Mouse (Mus musculus) frontal cortex, postnatal 10 days (tissue): ENCODE data around the gene Gclc.
A peak's percentile ranks its signal among the peaks of the same experiment; 100 is the strongest.

Experiments used
- DNase-seq, 2 experiments: peaks; one replicate each; pipeline ENCODE4 v3.0.0; 2022; ENCODE audit warnings: low spot score in 2 of 2, mixed read lengths in 1 of 2

Gene Gclc

DNA sequence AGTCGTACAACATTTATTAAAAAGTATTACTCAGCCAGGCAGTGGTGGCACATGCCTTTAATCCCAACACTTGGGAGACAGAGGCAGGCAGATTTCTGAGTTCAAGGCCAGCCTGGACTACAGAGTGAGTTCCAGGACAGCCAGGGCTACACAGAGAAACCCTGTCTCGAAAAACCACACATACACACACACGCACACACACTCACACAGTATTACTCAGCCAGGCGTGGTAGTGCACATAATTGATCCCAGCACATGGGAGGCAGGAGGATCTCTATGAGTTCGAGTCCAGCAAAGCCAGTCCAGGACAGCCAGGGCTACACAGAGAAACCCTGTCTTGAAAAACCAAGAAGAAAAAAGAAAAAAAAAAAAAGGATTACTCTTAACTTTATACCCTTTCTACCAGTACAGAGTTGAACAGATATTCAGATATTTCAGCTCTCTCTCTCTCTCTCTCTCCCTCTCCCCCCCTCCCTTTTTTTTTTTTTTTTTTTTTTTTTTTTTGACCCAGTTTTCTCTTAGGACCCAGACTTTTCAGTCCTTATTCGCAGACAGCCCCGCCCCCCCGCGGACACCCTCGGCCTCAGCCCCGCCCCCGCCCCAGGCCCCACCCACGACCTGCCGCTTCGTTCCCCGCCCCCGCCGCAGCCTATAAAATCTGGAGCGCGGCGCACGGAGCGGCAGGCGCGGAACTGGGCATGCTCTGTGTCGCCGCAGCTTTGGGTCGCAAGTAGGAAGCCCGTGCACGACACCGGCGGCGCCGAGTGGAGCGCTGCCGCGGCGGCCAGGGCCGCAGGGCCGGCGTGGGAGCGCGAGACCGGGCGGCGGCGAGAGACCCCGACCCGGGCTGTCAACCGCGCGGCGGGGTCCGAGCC is at the start of gene Gclc:
Gene Gclc (plus strand): TSS at position 683 of the 875 bp plus-strand sequence.
- DNase-seq: peak; percentile 80 to 88

DNA sequence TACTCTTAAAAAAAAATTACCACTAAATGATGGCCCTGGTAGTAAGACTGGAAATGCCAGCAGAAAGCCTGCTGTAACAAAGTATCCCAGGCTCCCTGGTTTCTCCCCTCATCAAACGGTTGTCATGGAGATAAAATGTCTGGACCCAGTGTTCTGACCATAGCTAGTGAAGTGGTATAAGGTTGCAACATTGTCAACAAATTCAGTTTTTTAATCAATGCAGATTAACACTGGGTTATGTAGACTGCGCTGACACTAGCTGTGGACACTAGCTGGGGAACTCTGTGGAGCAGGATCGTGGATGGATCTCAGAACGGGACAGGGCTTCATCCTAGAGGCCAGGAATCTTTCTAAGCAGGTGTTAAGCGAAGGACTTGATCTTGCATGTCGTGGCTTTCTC is 47.8 kb upstream of the Gclc start:
- no peak for DNase-seq

DNA sequence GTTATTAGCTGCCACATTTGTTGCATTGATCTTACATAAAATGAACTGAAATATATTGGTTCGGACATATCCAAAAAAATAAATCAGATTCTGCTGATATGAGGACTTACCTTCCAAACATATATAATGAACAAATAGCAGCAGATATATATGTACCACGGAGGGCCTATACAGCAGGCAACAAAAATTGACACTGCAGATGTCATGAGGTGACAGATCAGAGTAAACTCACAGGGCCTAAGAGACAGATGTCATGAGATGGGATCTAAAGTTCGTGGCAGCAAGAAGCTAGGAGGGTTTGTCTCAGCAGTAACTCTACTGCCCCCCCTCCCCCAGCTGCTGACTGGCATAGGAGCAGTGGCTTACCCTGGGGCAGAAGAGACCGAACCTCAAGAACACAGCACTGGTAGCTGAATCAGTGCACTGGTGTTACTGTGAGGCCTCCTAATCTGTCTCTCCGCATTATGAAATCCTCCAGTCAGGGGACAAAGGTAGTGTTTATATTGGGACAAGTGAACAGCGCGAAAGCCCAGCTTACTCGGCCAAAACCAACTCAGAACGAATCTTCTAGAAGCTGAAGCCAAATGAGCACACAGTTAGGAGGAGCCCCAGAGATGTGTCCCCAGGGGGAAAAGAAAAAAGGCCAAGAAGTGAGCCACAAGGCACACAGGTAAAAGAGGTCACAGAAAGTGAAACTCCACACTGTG is 46.7 kb upstream of the Gclc start:
- DNase-seq: no peak

DNA sequence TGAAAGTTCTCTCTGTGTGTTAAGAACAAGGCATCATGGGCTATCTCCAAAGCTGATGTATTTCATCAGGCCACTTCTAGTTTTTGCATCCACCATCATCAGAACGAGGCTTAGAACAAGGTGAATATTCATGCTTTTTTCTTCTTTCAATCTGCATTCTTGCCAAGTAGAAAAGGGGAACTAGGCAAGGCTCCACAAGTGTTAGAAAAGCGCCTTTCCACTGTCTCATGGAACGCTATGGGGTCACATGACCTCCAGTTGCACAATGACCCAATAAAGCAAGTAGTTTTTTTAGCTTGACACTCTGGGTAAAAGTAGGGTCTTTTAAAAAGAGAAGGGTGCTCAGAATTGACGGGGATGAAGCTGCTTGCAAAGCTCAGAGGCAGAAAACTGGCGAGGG is 45.4 kb upstream of the Gclc start:
- no peak for DNase-seq

DNA sequence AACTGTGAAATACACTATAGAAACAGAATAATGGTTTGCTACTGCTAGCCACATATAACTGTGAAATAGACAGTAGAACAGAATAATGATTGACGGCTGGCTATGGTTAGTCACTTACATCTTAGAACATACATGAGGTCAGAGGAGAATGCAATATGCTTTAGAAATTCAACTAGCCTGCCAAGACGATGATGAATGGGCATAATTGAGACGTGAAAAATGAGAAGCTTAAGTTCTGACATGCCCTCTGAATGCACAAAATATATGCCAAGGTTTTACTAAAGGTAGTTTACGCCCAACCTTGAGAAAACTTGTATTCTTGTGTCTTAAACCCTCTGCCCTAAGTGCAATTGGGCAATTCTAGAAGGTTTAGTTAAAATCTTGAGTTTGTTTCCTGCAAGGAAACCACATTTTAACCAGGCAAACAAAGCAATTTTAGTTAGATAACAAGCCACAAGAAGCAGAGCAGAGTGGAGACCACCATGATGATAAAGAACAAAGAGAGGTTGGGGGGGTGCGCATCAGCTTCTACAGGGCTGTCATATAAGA is 43.2 kb upstream of the Gclc start:
- DNase-seq: no peak

DNA sequence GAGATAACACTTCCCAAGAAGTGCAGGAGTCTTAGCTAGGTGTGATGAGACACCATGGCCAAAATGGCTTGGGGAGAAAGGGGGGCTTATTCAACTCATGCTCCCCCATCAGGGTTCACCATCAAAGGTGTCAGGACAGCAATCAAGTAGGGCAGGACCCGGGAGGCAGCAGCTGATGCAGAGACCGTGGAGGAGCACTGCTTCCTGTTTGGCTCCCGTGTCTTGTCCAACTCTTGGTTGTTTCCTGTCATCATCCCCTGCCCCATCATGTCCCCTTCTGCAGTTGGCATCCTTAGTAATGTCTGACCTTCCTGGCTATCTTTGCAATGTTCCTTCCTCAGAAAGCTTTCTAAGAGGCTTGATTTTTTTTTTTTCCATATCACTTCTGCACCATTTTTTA is 41.5 kb upstream of the Gclc start:
- DNase-seq: no peak

DNA sequence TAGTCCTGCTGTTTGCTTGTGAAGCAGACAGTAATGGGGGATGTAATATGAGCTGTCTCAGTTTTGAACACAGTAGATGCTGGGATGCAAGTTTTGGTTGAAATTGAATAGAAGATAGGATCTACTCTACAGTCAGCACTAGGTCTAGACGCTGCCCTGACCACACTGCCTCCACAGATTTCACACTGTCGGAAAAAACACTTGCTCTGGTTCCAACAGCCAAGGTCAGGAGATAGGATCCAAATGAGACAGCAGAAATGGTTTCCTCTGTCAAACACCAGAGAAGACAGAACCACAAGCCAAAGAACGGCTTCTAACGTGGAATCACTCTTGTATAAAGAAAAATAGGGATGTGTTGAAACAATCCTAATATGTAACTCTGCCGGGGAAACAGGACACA is 41.0 kb upstream of the Gclc start:
- no peak for DNase-seq

DNA sequence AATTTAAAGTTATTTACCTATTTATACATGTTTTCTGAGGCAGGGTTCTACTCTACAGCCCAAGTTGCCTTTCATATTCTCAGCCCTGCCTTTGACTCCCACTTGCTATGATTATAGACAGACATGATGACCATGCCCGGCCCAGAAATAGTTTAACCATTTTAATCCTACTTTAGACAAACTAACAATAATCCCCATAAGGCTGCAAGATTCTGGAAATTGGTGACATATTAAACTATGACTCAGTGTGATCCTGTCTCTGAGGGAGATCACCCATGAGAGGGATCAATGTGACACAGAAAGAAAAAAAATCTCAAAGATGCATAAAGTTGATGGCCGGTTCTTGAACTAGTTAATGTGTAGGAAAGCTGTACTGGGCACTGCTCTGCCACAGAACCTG is 39.1 kb upstream of the Gclc start:
- no peak for DNase-seq

DNA sequence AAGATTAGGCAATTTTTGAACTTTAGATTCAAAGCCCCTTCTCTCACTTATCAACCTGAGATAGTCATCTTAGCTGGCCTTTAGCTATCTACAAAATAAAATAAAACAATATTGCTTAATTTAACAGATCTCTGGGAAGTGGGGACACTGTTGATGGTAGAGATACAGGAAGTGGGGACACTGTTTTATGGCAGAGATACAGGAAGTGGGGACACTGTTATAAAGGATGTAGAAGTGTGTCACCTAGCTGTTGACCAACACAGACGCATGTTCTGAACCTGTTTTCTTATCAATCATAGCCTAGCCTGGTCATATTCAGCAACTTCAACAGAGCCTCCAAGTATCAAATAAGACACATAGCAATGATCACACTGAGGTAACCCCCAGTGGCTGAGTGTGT is 38.3 kb upstream of the Gclc start:
- no peak for DNase-seq

DNA sequence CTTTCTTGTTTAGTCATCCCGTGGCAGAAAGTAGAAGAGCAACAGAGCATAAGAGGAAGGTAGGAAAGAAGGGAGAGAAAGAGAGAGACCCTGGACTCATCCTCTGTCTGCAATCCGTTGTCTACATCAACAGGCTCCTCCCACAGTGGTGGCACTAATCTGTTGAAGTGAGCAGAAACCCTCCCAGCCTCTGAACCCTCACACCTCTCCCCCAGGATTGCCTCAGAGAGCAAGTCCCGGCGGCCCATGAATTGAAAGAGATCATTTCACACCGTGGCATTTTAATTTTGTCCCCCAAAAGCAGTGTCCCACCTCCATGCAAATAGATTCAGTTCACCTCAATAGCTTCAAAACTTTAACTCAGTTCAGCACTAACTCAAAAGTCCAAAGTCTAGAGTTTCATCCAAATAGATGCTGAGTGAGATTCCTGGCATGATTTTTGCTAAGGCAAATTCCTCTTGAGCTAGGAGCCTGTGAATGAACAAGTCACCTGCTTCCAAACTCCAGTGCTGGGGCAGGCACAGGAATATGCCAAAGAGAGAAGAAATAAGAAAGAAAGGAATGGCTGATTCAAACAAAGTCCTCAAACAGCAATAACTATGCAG is 36.4 kb upstream of the Gclc start:
- DNase-seq: no peak

DNA sequence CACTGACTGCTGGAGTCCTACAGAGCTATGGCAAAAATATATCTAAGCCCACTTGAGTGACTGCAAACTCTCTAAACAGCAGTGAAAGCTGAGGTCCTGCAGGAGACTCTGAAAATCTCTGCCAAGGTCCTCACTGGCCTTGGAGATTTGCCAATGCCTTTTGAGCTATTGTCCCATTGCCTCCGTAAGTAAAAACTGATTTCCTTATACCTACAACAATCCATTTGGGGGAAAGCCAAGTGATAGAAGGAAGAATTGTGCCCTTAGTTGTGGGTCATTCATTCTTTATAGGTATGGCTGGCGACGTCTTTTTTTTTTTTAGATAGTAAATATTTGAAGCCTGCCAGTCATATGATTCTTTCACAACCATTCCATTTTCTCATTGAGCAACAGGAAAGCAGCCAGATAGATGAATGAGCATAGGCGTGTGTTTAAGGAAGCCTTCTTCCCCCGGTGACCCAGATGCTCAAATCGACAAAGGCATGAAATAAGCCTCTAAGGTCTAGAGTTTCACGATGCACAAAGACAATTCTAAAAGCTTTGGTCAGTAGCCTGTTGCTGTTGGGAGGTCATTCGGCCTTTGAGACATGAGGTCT is 35.4 kb upstream of the Gclc start:
- no peak for DNase-seq

DNA sequence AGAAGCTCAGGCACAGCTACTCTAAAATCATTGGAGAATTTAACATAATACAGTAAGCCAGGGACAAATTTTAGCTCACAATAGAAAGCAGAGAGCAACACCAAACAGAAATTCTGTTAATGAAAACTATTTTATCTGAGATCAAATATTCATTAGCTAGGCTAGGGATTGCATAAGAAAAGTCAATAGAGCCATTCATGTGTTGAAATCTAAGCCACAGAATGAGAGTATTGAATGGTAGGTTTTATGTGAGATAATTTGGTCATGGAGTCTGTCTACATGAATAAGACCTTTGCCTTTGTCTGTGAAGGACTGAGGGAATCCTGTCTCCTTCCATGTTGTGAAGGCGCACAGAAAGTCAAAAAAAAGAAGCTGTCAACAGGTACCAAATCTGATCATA is 34.7 kb upstream of the Gclc start:
- no peak for DNase-seq

DNA sequence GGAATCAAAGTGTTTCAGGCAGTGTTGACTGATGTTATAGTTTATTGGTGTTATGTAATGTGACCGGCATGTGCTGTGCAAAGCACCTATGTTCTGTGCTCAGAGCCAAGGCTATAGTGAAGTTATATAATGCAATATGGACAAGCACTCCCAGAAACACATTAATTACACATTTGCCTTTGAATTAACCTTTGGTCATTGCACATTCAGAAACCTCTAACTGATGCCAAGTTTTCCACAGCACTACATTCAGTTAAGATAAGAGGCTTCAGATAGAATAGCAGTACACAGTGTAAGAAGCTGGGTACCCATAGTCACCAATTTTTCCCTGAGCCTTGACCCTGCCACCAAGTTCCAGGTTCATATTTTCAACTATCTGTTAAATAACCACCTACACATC is 32.0 kb upstream of the Gclc start:
- no peak for DNase-seq

DNA sequence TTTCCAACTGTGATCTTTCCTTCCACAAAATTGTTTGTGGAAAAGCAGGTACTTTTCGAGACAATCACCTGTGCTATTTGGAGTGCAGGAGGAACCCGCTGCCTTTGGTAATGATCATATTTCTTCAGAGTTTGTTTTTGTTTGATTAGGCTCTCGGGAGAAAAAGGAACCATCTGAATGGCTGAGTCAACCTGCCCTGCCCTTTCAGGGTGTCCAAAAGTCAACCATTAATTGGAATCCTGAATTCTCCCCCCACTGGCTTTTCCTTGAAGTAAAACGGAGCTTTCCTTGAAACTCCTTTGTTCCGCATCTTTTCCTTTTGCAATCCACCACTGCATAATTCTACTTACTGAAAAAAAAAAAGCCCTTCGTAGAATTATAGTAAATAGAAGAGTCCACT is 30.1 kb upstream of the Gclc start:
- DNase-seq: no peak

DNA sequence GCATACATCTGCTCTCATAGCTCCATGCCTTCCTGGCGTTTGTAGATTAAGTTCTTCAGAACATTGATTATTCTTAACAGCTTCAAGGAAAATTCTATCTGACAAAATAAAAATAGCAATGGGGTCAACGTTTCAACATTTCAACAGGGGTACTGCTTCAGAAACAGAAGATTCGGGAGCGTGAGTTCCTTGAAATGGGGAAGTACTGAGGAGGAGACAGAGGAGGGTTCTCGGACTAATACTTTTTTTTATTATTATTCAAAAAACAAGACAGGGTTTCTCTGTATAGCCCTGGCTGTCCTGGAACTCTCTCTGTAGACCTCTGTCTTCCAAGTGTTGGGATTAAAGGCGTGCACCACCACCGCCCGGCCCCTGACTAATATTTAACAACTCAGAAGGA is 28.9 kb upstream of the Gclc start:
- no peak for DNase-seq

DNA sequence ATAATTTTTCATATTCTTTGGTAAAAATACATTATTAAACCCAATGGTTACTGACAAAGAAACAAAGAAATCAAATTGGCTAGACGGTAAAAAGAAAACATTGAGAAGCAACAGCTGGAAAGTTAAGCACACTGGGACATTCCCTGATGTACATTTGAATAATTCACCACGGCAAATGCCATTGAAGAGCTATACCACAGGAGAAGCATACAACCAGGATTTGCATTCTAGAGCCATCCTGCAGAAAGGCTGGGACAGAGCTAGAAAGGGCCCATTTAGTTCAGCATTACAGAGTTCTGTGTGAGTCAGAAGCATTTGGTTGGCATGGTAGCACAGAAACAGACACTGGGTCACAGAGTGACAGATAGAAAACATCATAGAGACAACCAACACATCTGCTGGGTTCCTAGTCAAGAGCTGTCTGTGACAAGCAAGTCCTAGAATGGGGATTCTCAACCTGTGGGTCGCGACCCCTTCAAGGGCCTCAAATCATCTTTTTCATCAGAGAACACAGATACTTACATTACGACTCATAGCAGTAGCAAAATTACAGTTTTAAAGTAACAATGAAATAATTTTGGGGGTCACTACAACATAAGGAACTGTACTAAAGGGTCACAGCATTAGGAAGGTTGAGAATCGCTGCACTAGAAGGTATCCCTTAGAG is 28.2 kb upstream of the Gclc start:
- DNase-seq: no peak

DNA sequence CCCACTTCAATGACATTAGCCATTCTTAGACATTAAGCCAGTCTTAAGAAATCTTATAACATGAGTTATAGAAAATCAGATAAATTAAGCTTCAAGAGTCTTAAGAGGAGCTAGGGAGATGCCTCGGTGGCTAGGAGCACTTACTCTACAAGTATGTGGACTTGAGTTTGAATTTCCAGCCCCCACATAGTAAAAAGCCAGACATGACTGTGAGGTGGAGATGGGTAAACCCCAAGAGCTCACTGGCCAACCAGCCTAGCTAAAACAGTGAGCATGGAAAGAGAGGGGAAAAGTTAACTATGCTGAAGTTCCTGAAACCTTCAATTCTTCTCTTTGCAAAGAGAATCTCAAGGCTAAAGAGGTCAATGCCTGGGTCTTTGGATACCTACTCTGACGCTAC is 27.3 kb upstream of the Gclc start:
- DNase-seq: no peak

DNA sequence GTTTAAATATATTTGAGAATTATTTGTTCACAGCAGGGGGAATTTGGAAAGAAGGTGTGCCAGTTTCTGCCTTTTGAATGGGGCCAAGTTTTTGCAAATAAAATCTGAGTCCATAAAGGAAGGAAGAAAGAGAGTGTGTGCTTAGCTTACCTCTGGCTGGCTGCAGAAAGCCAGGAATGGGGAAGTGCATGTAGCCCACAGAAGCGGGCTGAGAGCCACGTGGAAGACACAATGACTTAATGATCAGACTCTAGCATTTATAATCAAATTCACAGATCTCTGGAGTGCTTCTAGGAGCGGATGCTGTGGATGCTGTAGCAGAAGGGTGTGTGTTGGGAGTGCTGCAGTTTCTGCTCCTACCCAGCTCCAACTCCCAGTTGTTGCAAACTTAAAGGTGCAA is 22.3 kb upstream of the Gclc start:
- DNase-seq: no peak

DNA sequence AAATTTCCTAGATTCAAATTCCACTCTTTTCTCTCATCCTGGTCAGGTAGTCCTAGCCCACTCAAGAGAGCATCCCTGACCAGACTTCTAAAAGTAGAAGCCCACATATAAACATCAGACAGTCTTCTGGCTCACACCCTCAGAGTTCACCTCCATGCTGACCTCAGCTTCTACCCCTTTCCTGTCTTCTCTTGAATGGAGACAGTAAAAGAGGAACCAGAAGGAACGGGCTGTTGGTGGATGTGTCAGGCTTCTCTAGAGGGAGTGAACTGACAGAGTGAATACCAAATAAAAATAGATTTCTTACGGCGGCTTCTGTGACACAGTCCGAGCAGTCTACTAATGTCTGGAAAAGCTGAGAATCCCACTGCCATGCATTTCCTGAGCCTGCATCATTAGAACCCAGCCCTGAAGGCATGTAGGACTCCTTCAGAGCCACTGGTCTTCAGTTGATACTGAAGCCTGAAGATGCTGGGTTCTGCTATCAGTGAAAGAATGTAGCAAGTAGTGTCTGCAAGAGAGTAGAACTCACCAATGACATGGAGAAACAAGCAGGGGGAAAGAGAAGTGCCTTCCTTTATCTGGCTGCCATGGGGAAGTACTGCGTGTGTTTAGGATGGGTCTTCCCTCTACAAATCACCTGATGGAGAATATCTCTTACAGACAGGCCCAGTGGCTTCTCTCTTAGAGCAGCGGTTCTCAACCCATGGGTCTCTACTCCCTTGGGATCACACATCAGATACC is 16.9 kb upstream of the Gclc start:
- no peak for DNase-seq

DNA sequence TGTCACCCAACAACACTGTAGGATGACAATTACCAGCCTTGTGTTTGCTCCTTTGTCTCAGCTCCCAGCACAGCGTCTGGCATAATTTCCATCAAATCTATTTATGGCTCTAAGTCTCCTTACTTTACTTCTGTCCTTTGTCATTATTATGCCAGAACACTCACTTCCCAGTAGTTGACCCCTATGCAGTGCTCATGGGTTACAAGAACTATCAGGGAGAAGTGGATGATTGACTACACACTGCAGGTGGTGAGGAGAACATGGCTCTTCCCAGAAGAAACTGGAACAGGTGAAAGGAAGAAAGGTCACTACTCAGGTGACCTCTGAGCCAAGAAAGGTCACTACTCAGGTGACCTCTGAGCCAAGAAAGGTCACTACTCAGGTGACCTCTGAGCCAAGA is 12.9 kb upstream of the Gclc start:
- DNase-seq: no peak

DNA sequence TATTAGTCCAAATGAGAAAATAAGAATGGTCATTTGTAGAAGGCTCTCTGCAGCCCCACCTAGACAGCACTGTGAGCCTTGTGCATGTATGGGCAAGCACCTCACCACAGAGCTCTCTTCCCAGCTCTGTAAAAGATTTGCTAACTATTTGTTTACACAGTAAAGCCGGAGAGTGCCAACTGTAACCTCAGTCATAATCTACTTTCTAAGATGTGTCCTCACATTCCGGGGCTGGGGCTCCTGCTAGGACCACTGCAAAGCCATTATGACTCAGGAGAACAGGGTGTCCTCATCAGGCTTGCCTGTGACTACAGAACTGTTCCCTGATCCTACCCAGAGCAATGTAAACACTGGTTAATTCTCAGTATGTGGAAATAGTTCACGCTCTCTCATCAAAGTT is 9.5 kb upstream of the Gclc start:
- DNase-seq: no peak
